Mouse (Mus musculus) neural tube, embryonic 15.5 days (tissue): ENCODE measurements around the gene Ifngr2. TPM values are rescaled to one million over a fixed set of nuclear protein-coding genes. Genes with fewer than 3 reads are reported as not detected.

Experiments used
- ATAC-seq: fragments of 200-750 bp; cut with Nextera tagmentation; 2 replicates; pipeline ENCODE4 v1.8.0; 2017; ENCODE audit warnings: mild to moderate bottlenecking, moderate TSS enrichment, moderate library complexity; ENCODE audit not compliant: low FRiP score
- H3K27ac ChIP-seq: fragments of 300-500 bp; sonication (generic); replicated peaks from 2 replicates; pipeline ENCODE4 v1.5.1; 2015; ENCODE audit warnings: mild to moderate bottlenecking, inconsistent platforms
- H3K27me3 ChIP-seq: fragments of 300-500 bp; sonication (generic); replicated peaks from 2 replicates; pipeline ENCODE4 v1.6.1; 2015; ENCODE audit warnings: inconsistent platforms
- H3K36me3 ChIP-seq: fragments of 300-500 bp; sonication (generic); 2 replicates; pipeline ENCODE4 v1.6.1; 2015; ENCODE audit warnings: inconsistent platforms
- H3K4me1 ChIP-seq: fragments of 300-500 bp; sonication (generic); 2 replicates; pipeline ENCODE4 v1.6.1; 2015; ENCODE audit warnings: inconsistent platforms
- H3K4me2 ChIP-seq: fragments of 300-500 bp; sonication (generic); 2 replicates; pipeline ENCODE4 v1.6.1; 2015; ENCODE audit warnings: inconsistent platforms, mild to moderate bottlenecking, moderate library complexity
- H3K4me3 ChIP-seq: fragments of 300-500 bp; sonication (generic); replicated peaks from 2 replicates; pipeline ENCODE4 v1.5.1; 2015; ENCODE audit warnings: mild to moderate bottlenecking, inconsistent platforms
- H3K9ac ChIP-seq: fragments of 300-500 bp; sonication (generic); replicated peaks from 2 replicates; pipeline ENCODE4 v1.6.1; 2015; ENCODE audit warnings: mild to moderate bottlenecking, inconsistent platforms
- H3K9me3 ChIP-seq: fragments of 300-500 bp; sonication (generic); replicated peaks from 2 replicates; pipeline ENCODE4 v1.6.1; 2016; ENCODE audit warnings: inconsistent platforms
- WGBS: fragments of 180-500 bp; shearing (Covaris S2); methylation state at CpG from one replicate; pipeline ENCODE4 v1.1.7; 2015; ENCODE audit warnings: mixed read lengths; 5-methylcytosine and 5-hydroxymethylcytosine counted together
- polyA plus RNA-seq: library from polyadenylated mRNA; unstranded; fragments of >200 nt; fragmentation: Nextera tagmentation; extraction: Ambion mirVana; gene quantifications from 2 replicates; pipeline ENCODE4 v1.2.1, GENCODE M21; 2015

The Ifngr2 gene
- polyA plus RNA-seq, 1 experiment from 2014 or later, result 112 TPM

GRCm38 (mm10) chr16:91571105-91571504, 24.2 kb downstream of the Ifngr2 start:
- WGBS, result 66% methylated on average over 3 of the region's 3 CpGs

GRCm38 (mm10) chr16:91575151-91575550, 28.3 kb downstream of the Ifngr2 start:
- no peak overlapping the region; the same call in 1 of the 2 replicates for H3K27ac ChIP-seq
- no peak overlapping the region for H3K9ac ChIP-seq
- H3K36me3 ChIP-seq, result peaks cover 40% of the 10 kb centered on the region
- ATAC-seq, result no peak
- 0 out of 2 replicates have a peak, but pooled peaks cover 4% of the 10 kb centered on the region for H3K4me1 ChIP-seq
- H3K4me2 ChIP-seq, result no peak overlapping the region
- WGBS, result 49% methylated on average over 13 of the region's 13 CpGs
- no peaks in the 10 kb centered on the region for H3K9me3 ChIP-seq
- no peaks in the 10 kb centered on the region for H3K27me3 ChIP-seq
- no peak overlapping the region for H3K4me3 ChIP-seq

More at GRCm38 (mm10) chr16:91571105-91571504, 24.2 kb downstream of the Ifngr2 start:
- ATAC-seq, result no peak
- no peaks in the 10 kb centered on the region for H3K27me3 ChIP-seq
- H3K9ac ChIP-seq, result no peak overlapping the region
- no peaks in the 10 kb centered on the region for H3K9me3 ChIP-seq
- no peak overlapping the region for H3K4me2 ChIP-seq
- H3K36me3 ChIP-seq, result peaks cover 14% of the 10 kb centered on the region
- H3K4me1 ChIP-seq, result no peaks in the 10 kb centered on the region
- H3K4me3 ChIP-seq, result no peak overlapping the region
- H3K27ac ChIP-seq, result no peak overlapping the region

- H3K9ac ChIP-seq, result no peak overlapping the region
- 62% methylated on average over 14 of the region's 14 CpGs for WGBS
- ATAC-seq, result no peak
Observed at GRCm38 (mm10) chr16:91578980-91579720, 32.3 kb downstream of the Ifngr2 start.

GRCm38 (mm10) chr16:91582307-91582706, 35.4 kb downstream of the Ifngr2 start:
- Histone ChIP-seq H3K4me3 (no peak overlapping the region), H3K9me3 (no peaks in the 10 kb centered on the region), H3K36me3 (peaks cover 54% of the 10 kb centered on the region), H3K27ac (no peak overlapping the region), H3K4me1 (0 out of 2 replicates have a peak, but pooled peaks cover 4% of the 10 kb centered on the region), H3K4me2 (no peak overlapping the region), H3K27me3 (no peaks in the 10 kb centered on the region), H3K9ac (no peak overlapping the region)
- ATAC-seq, result no peak
- 70% methylated on average over 2 of the region's 2 CpGs for WGBS

More at GRCm38 (mm10) chr16:91578980-91579720, 32.3 kb downstream of the Ifngr2 start:
- peaks cover 49% of the 10 kb centered on the region for H3K36me3 ChIP-seq
- no peaks in the 10 kb centered on the region for H3K9me3 ChIP-seq
- no peak overlapping the region for H3K4me3 ChIP-seq
- no peak overlapping the region for H3K27ac ChIP-seq
- 0 out of 2 replicates have a peak, but pooled peaks cover 4% of the 10 kb centered on the region for H3K4me1 ChIP-seq
- H3K27me3 ChIP-seq, result no peaks in the 10 kb centered on the region
- no peak overlapping the region for H3K4me2 ChIP-seq

- no peaks in the 10 kb centered on the region for H3K4me1 ChIP-seq
- WGBS, result 91% methylated on average over 5 of the region's 5 CpGs
- no peak overlapping the region for H3K27ac ChIP-seq
- H3K9ac ChIP-seq, result no peak overlapping the region
- peaks cover 36% of the 10 kb centered on the region for H3K36me3 ChIP-seq
- no peaks in the 10 kb centered on the region for H3K27me3 ChIP-seq
- no peak for ATAC-seq
- H3K4me3 ChIP-seq, result no peak overlapping the region
- H3K4me2 ChIP-seq, result no peak overlapping the region
- no peaks in the 10 kb centered on the region for H3K9me3 ChIP-seq
Observed at GRCm38 (mm10) chr16:91585617-91586016, 38.7 kb downstream of the Ifngr2 start.

GRCm38 (mm10) chr16:91586244-91586643, 39.4 kb downstream of the Ifngr2 start:
- Histone ChIP-seq H3K4me1 (no peaks in the 10 kb centered on the region), H3K27ac (no peak overlapping the region), H3K9ac (no peak overlapping the region), H3K36me3 (peaks cover 30% of the 10 kb centered on the region), H3K9me3 (no peaks in the 10 kb centered on the region), H3K4me2 (no peak overlapping the region), H3K27me3 (no peaks in the 10 kb centered on the region), H3K4me3 (no peak overlapping the region)
- 92% methylated on average over 6 of the region's 6 CpGs for WGBS
- no peak for ATAC-seq

- H3K27ac ChIP-seq, result no peak overlapping the region
- no peak for ATAC-seq
- WGBS, result 66% methylated on average over 6 of the region's 6 CpGs
Observed at GRCm38 (mm10) chr16:91587730-91588453, 41.0 kb downstream of the Ifngr2 start.

GRCm38 (mm10) chr16:91588703-91589102, 41.8 kb downstream of the Ifngr2 start:
- no peak overlapping the region for H3K4me2 ChIP-seq
- H3K9me3 ChIP-seq, result no peaks in the 10 kb centered on the region
- H3K36me3 ChIP-seq, result peaks cover 25% of the 10 kb centered on the region
- peaks cover 10% of the 10 kb centered on the region; the same call in 1 of the 2 replicates for H3K4me1 ChIP-seq
- H3K27ac ChIP-seq, result no peak overlapping the region
- no peak overlapping the region for H3K4me3 ChIP-seq
- H3K27me3 ChIP-seq, result no peaks in the 10 kb centered on the region
- ATAC-seq, result no peak
- no peak overlapping the region for H3K9ac ChIP-seq
- 93% methylated on average over 3 of the region's 3 CpGs for WGBS

More at GRCm38 (mm10) chr16:91587730-91588453, 41.0 kb downstream of the Ifngr2 start:
- H3K27me3 ChIP-seq, result no peaks in the 10 kb centered on the region
- H3K4me3 ChIP-seq, result no peak overlapping the region
- H3K4me2 ChIP-seq, result no peak overlapping the region
- peaks cover 25% of the 10 kb centered on the region for H3K36me3 ChIP-seq
- H3K4me1 ChIP-seq, result peaks cover 8% of the 10 kb centered on the region; the same call in 1 of the 2 replicates
- H3K9me3 ChIP-seq, result no peaks in the 10 kb centered on the region
- no peak overlapping the region for H3K9ac ChIP-seq

- no peaks in the 10 kb centered on the region for H3K27me3 ChIP-seq
- H3K4me1 ChIP-seq, result peaks cover 32% of the 10 kb centered on the region
- H3K36me3 ChIP-seq, result no peaks in the 10 kb centered on the region
- ATAC-seq, result no peak
- no peak overlapping the region for H3K9ac ChIP-seq
- no peaks in the 10 kb centered on the region for H3K9me3 ChIP-seq
- no peak overlapping the region for H3K4me2 ChIP-seq
- WGBS, result 77% methylated on average over 8 of the region's 8 CpGs
- no peak overlapping the region for H3K4me3 ChIP-seq
- H3K27ac ChIP-seq, result no peak overlapping the region
Observed at GRCm38 (mm10) chr16:91592162-91592561, 45.3 kb downstream of the Ifngr2 start.

GRCm38 (mm10) chr16:91593262-91593661, 46.4 kb downstream of the Ifngr2 start:
- H3K27me3 ChIP-seq, result no peaks in the 10 kb centered on the region
- no peak for ATAC-seq
- H3K4me3 ChIP-seq, result no peak overlapping the region
- no peaks in the 10 kb centered on the region for H3K36me3 ChIP-seq
- no peak overlapping the region for H3K27ac ChIP-seq
- WGBS, result 84% methylated on average over 3 of the region's 3 CpGs
- H3K4me1 ChIP-seq, result peaks cover 36% of the 10 kb centered on the region
- H3K4me2 ChIP-seq, result no peak overlapping the region
- H3K9me3 ChIP-seq, result no peaks in the 10 kb centered on the region
- no peak overlapping the region for H3K9ac ChIP-seq

- H3K36me3 ChIP-seq, result no peaks in the 10 kb centered on the region
- no peak overlapping the region for H3K9ac ChIP-seq
- ATAC-seq, result no peak
- H3K27ac ChIP-seq, result no peak overlapping the region
- H3K4me1 ChIP-seq, result peaks cover 36% of the 10 kb centered on the region
- peaks cover 4% of the 10 kb centered on the region; the same call in 1 of the 2 replicates for H3K27me3 ChIP-seq
- no peaks in the 10 kb centered on the region for H3K9me3 ChIP-seq
- no peak overlapping the region for H3K4me3 ChIP-seq
- no peak overlapping the region for H3K4me2 ChIP-seq
- 74% methylated on average over 6 of the region's 6 CpGs for WGBS
Observed at GRCm38 (mm10) chr16:91595076-91595475, 48.2 kb downstream of the Ifngr2 start.

- no peaks in the 10 kb centered on the region for H3K36me3 ChIP-seq
- H3K9ac ChIP-seq, result peak overlapping the region; percentile 77
- 17% methylated on average over 9 of the region's 9 CpGs for WGBS
- ATAC-seq, result no peak
- peaks cover 36% of the 10 kb centered on the region for H3K4me1 ChIP-seq
- no peaks in the 10 kb centered on the region for H3K9me3 ChIP-seq
- H3K4me3 ChIP-seq, result peak overlapping the region; percentile 88
- peak overlapping the region; percentile 91 for H3K4me2 ChIP-seq
- H3K27ac ChIP-seq, result no peak overlapping the region
- H3K27me3 ChIP-seq, result peaks cover 4% of the 10 kb centered on the region; the same call in 1 of the 2 replicates
Observed at GRCm38 (mm10) chr16:91596397-91596778, 49.5 kb downstream of the Ifngr2 start.
